Mouse (Mus musculus) MEL (cell line): ENCODE data around the gene Commd3. TPM values are rescaled to one million over a fixed set of nuclear protein-coding genes. Genes with fewer than 3 reads are reported as not detected.

ENCODE experiments used
- DNase-seq: peaks from one replicate; pipeline ENCODE4 v3.0.0; 2011; ENCODE audit warnings: low read depth, low spot score
- H3K27ac ChIP-seq: 2 replicates; pipeline ENCODE4 v1.5.1; 2012; ENCODE audit warnings: low read depth, mild to moderate bottlenecking, control low read depth, low read length, moderate library complexity; ENCODE audit not compliant: control insufficient read depth
- H3K27me3 ChIP-seq, 2 experiments: fragments of 150-350 bp in 1 of 2; sonication (generic) in 1 of 2; 2 replicates each; pipeline ENCODE4 v1.6.1; 2012; ENCODE audit warnings: low read length in 2 of 2, mild to moderate bottlenecking in 2 of 2, improper control_type of control experiment in 1 of 2, moderate library complexity in 1 of 2; ENCODE audit not compliant: insufficient read depth in 2 of 2, control insufficient read depth in 1 of 2
- H3K36me3 ChIP-seq, 2 experiments: 2 replicates each; pipeline ENCODE4 v1.6.1; 2012 to 2014; ENCODE audit warnings: low read length in 2 of 2, improper control_type of control experiment in 1 of 2, inconsistent platforms in 1 of 2, mild to moderate bottlenecking in 1 of 2; ENCODE audit not compliant: insufficient read depth in 2 of 2, control insufficient read depth in 1 of 2
- H3K4me1 ChIP-seq, 2 experiments: fragments of 150-350 bp in 1 of 2; sonication (generic) in 1 of 2; 2 replicates each; pipeline ENCODE4 v1.6.1; 2012; ENCODE audit warnings: low read length in 2 of 2, improper control_type of control experiment in 1 of 2, mild to moderate bottlenecking in 1 of 2; ENCODE audit not compliant: insufficient read depth in 2 of 2, control insufficient read depth in 1 of 2
- H3K4me3 ChIP-seq, 2 experiments: fragments of 150-350 bp in 1 of 2; sonication (generic) in 1 of 2; 2 replicates each; pipeline ENCODE4 v1.5.1; 2012; ENCODE audit warnings: low read depth in 2 of 2, low read length in 2 of 2, mild to moderate bottlenecking in 2 of 2, moderate library complexity in 2 of 2, control low read depth in 1 of 2, improper control_type of control experiment in 1 of 2; ENCODE audit not compliant: control insufficient read depth in 1 of 2, insufficient read depth in 1 of 2
- H3K79me2 ChIP-seq: 2 replicates; pipeline ENCODE4 v1.6.1; 2012; ENCODE audit warnings: mild to moderate bottlenecking, low read length, moderate library complexity; ENCODE audit not compliant: control insufficient read depth, poor library complexity, insufficient read depth
- H3K9ac ChIP-seq: 2 replicates; pipeline ENCODE4 v1.6.1; 2012; ENCODE audit warnings: low read depth, mild to moderate bottlenecking, control low read depth, low read length, moderate library complexity; ENCODE audit not compliant: control insufficient read depth, poor library complexity, severe bottlenecking
- H3K9me3 ChIP-seq: fragments of 150-350 bp; sonication (generic); replicated peaks from 2 replicates; pipeline ENCODE4 v1.6.1; 2012; ENCODE audit warnings: mild to moderate bottlenecking, low read length, improper control_type of control experiment, moderate library complexity; ENCODE audit not compliant: insufficient read depth
- CHD1 ChIP-seq: IDR thresholded peaks from 2 replicates; pipeline ENCODE4 v1.6.1; 2012; ENCODE audit warnings: low read depth, mild to moderate bottlenecking, inconsistent platforms, low read length, improper control_type of control experiment
- E2F4 ChIP-seq: IDR thresholded peaks from 2 replicates; pipeline ENCODE4 v1.6.1; 2011; ENCODE audit warnings: low read depth, low read length, improper control_type of control experiment, borderline replicate concordance
- ELF1 ChIP-seq: IDR thresholded peaks from 2 replicates; pipeline ENCODE4 v1.6.1; 2014; ENCODE audit warnings: low read depth, mild to moderate bottlenecking, inconsistent platforms, low read length, improper control_type of control experiment, moderate library complexity
- ETS1 ChIP-seq: IDR thresholded peaks from 2 replicates; pipeline ENCODE4 v1.6.1; 2012; ENCODE audit warnings: low read depth, mild to moderate bottlenecking, inconsistent platforms, low read length, improper control_type of control experiment, moderate library complexity
- GABPA ChIP-seq: IDR thresholded peaks from 2 replicates; pipeline ENCODE4 v1.6.1; 2012; ENCODE audit warnings: low read depth, mild to moderate bottlenecking, inconsistent platforms, low read length, improper control_type of control experiment, moderate library complexity
- GATA1 ChIP-seq: IDR thresholded peaks from 2 replicates; pipeline ENCODE4 v1.6.1; 2011; ENCODE audit warnings: low read depth, low read length, improper control_type of control experiment
- MAFK ChIP-seq: IDR thresholded peaks from 2 replicates; pipeline ENCODE4 v1.6.1; 2011; ENCODE audit warnings: low read depth, mild to moderate bottlenecking, low read length, improper control_type of control experiment, borderline replicate concordance
- MEF2A ChIP-seq: IDR thresholded peaks from 2 replicates; pipeline ENCODE4 v1.6.1; 2014; ENCODE audit warnings: low read depth, mild to moderate bottlenecking, inconsistent platforms, low read length, improper control_type of control experiment; ENCODE audit not compliant: poor library complexity, insufficient replicate concordance, severe bottlenecking; ENCODE audit errors: extremely low read depth
- MXI1 ChIP-seq: IDR thresholded peaks from 2 replicates; pipeline ENCODE4 v1.6.1; 2011; ENCODE audit warnings: mild to moderate bottlenecking, low read depth, low read length, improper control_type of control experiment
- NELFE ChIP-seq: IDR thresholded peaks from 2 replicates; pipeline ENCODE4 v1.6.1; 2011; ENCODE audit warnings: low read depth, low read length, improper control_type of control experiment
- NRF1 ChIP-seq: IDR thresholded peaks from 2 replicates; pipeline ENCODE4 v1.6.1; 2014; ENCODE audit warnings: low read depth, mild to moderate bottlenecking, inconsistent platforms, low read length, improper control_type of control experiment, moderate library complexity; ENCODE audit not compliant: poor library complexity, insufficient read depth, severe bottlenecking
- POLR2A ChIP-seq, 2 experiments: IDR thresholded peaks; 2 replicates each; pipeline ENCODE4 v1.6.1; 2011 to 2012; ENCODE audit warnings: low read length in 2 of 2, mild to moderate bottlenecking in 2 of 2, control low read depth in 1 of 2, improper control_type of control experiment in 1 of 2, low read depth in 1 of 2, moderate library complexity in 1 of 2; ENCODE audit not compliant: control insufficient read depth in 1 of 2, insufficient read depth in 1 of 2, poor library complexity in 1 of 2
- POLR2AphosphoS2 ChIP-seq: IDR thresholded peaks from 2 replicates; pipeline ENCODE4 v1.6.1; 2011; ENCODE audit warnings: low read length, improper control_type of control experiment
- POLR2AphosphoS5 ChIP-seq: IDR thresholded peaks from 2 replicates; pipeline ENCODE4 v1.6.1; 2012; ENCODE audit warnings: low read depth, borderline replicate concordance, mild to moderate bottlenecking, inconsistent platforms, low read length, moderate library complexity, mixed read lengths
- RCOR1 ChIP-seq: IDR thresholded peaks from 2 replicates; pipeline ENCODE4 v1.6.1; 2012; ENCODE audit warnings: low read depth, mild to moderate bottlenecking, inconsistent platforms, low read length, improper control_type of control experiment
- SIN3A ChIP-seq: IDR thresholded peaks from 2 replicates; pipeline ENCODE4 v1.6.1; 2012; ENCODE audit warnings: low read length, improper control_type of control experiment, inconsistent platforms
- SMC3 ChIP-seq: IDR thresholded peaks from 2 replicates; pipeline ENCODE4 v1.6.1; 2011; ENCODE audit warnings: low read depth, low read length, improper control_type of control experiment
- TAL1 ChIP-seq: IDR thresholded peaks from 2 replicates; pipeline ENCODE4 v1.6.1; 2012; ENCODE audit warnings: mild to moderate bottlenecking, inconsistent platforms, low read length, moderate library complexity, mixed read lengths
- UBTF ChIP-seq: IDR thresholded peaks from 2 replicates; pipeline ENCODE4 v1.6.1; 2012; ENCODE audit warnings: low read depth, mild to moderate bottlenecking, inconsistent platforms, low read length, improper control_type of control experiment, moderate library complexity, borderline replicate concordance; ENCODE audit not compliant: insufficient read depth
- ZC3H11A ChIP-seq: IDR thresholded peaks from 2 replicates; pipeline ENCODE4 v1.6.1; 2012; ENCODE audit warnings: low read depth, mild to moderate bottlenecking, inconsistent platforms, low read length, improper control_type of control experiment
- ZKSCAN1 ChIP-seq: IDR thresholded peaks from 2 replicates; pipeline ENCODE4 v1.6.1; 2012; ENCODE audit warnings: low read depth, mild to moderate bottlenecking, inconsistent platforms, low read length, improper control_type of control experiment, moderate library complexity
- ZMIZ1 ChIP-seq: IDR thresholded peaks from 2 replicates; pipeline ENCODE4 v1.6.1; 2012; ENCODE audit warnings: low read depth, mild to moderate bottlenecking, inconsistent platforms, low read length, improper control_type of control experiment, moderate library complexity
- ZNF384 ChIP-seq: IDR thresholded peaks from 2 replicates; pipeline ENCODE4 v1.6.1; 2012; ENCODE audit warnings: low read depth, mild to moderate bottlenecking, inconsistent platforms, low read length, improper control_type of control experiment
- polyA plus RNA-seq, 2 experiments: library from polyadenylated mRNA; stranded (reverse) in 1 of 2; unstranded in 1 of 2; fragments of >175 nt in 1 of 2; fragments of >200 nt in 1 of 2; gene quantifications; 2 replicates each; pipeline versions ENCODE4 v1.2.1 to v1.2.4; 2012; ENCODE audit warnings: low replicate concordance in 2 of 2, low read depth in 1 of 2; ENCODE audit not compliant: insufficient read length in 2 of 2, insufficient read depth in 1 of 2, missing spikeins in 1 of 2
- total RNA-seq: library from RNA; depleted of rRNA; stranded (reverse); fragments of 300-350 nt; gene quantifications from 2 replicates; pipeline ENCODE4 v1.2.3, GENCODE M21; 2012

Commd3 gene
- total and polyA plus RNA-seq, 3 experiments = 47.0 to 70.7 TPM; not detected in 1

DNA sequence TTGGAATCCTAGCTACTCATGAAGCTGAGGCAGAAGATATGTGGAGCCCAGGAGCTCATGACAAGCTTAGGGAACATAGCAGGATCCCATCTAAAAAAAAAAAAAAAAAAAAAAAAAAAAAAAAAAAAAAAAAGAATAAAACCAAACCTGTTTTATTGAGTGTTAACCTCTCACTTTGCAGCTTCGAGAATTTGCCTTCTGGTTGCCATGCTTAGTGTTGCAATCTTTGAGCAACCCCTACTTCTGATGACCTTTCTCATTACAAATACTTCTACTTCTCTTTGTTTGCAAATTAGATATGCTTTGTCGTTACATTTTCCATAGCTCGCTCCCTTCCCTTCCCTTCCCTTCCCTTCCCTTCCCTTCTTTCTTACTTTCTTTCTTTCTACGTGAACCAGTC lies 23.6 kb upstream of the Commd3 start:
- H3K9me3 ChIP-seq = no peaks in the 10 kb centered on the region
- H3K27ac ChIP-seq = no peak overlapping the region
- H3K27me3 ChIP-seq = peaks cover 0 to 4% of the 10 kb centered on the region in 2 experiments; a peak in 1 of 4 replicates
- TF ChIP-seq POLR2AphosphoS2 (no peak), ZNF384 (no peak)
- no peaks in the 10 kb centered on the region for H3K4me1 ChIP-seq
- H3K4me3 ChIP-seq = no peak overlapping the region
- no peak overlapping the region for H3K9ac ChIP-seq
- H3K36me3 ChIP-seq = no peaks in the 10 kb centered on the region
- H3K79me2 ChIP-seq = no peaks in the 10 kb centered on the region
- no peak for DNase-seq

DNA sequence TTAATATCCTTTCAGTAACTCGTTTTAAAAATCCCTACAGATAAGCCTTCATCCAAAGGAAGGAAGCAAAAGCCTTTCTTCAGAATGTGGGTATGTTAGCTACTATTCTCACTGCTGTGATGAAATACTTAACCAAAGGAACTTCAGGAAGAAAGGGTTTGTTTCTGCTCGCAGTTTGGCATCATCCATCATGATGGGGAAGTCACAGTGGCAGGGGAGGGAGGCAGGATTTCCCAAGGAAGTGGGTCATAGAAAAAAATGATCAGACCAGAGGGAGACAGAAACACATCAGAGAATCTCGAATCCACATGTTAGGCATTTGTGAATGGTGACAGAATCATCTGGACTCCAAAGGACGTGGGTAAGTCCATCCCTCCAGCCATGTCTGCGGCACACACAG lies 17.4 kb upstream of the Commd3 start:
- Histone ChIP-seq H3K9me3 (no peaks in the 10 kb centered on the region), H3K79me2 (no peaks in the 10 kb centered on the region), H3K4me1 (no peaks in the 10 kb centered on the region), H3K27me3 (peaks cover 2 to 4% of the 10 kb centered on the region in 2 experiments; a peak in 3 of 4 replicates), H3K4me3 (no peak overlapping the region), H3K27ac (no peak overlapping the region), H3K9ac (no peak overlapping the region), H3K36me3 (no peaks in the 10 kb centered on the region)
- TF ChIP-seq SMC3 (no peak), ZKSCAN1 (no peak), GATA1 (no peak), GABPA (no peak), ZMIZ1 (no peak), MAFK (no peak), ETS1 (no peak), UBTF (no peak), ZC3H11A (no peak), ZNF384 (no peak), TAL1 (no peak), ELF1 (no peak), RCOR1 (no peak)
- no peak for DNase-seq

DNA sequence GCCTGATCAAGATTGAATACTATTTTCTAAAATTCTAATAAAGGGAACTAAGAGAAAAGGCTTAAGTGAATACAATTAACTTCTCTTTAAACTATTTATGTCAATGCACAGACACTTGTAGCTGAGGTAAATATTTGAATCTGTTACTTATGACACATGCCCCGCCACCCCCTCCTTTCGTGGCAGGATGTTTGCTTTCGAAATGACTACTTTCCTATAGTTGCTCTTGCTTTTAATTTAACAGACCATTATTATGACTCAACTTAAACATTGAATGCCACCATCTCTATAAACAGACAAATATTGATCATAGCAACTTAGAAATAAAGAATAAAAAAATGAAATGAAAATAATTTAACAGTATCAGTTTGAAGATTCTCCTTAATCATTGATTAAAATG lies 8.2 kb upstream of the Commd3 start:
- Histone ChIP-seq H3K79me2 (no peaks in the 10 kb centered on the region), H3K9ac (no peak overlapping the region), H3K36me3 (no peaks in the 10 kb centered on the region), H3K9me3 (no peaks in the 10 kb centered on the region), H3K4me1 (no peaks in the 10 kb centered on the region), H3K27me3 (peaks cover 8 to 30% of the 10 kb centered on the region in 2 experiments), H3K4me3 (no peak overlapping the region), H3K27ac (no peak overlapping the region)
- TF ChIP-seq POLR2AphosphoS5 (no peak), CHD1 (no peak), MEF2A (no peak), SMC3 (no peak), GABPA (no peak), NRF1 (no peak), E2F4 (no peak), ZNF384 (no peak), POLR2A (IDR thresholded peaks at IDR 0.05; ENCODE audit: control insufficient read depth in 1 of 2, insufficient read depth in 1 of 2, low read depth in 1 of 2, low read length in 2 of 2, poor library complexity in 1 of 2) (no peak), UBTF (no peak), NELFE (no peak), MAFK (no peak), MXI1 (no peak), SIN3A (no peak), TAL1 (no peak)
- no peak for DNase-seq
